8 mouse cellular contexts compared by ENCODE assay signal in the genomic region with DNA sequence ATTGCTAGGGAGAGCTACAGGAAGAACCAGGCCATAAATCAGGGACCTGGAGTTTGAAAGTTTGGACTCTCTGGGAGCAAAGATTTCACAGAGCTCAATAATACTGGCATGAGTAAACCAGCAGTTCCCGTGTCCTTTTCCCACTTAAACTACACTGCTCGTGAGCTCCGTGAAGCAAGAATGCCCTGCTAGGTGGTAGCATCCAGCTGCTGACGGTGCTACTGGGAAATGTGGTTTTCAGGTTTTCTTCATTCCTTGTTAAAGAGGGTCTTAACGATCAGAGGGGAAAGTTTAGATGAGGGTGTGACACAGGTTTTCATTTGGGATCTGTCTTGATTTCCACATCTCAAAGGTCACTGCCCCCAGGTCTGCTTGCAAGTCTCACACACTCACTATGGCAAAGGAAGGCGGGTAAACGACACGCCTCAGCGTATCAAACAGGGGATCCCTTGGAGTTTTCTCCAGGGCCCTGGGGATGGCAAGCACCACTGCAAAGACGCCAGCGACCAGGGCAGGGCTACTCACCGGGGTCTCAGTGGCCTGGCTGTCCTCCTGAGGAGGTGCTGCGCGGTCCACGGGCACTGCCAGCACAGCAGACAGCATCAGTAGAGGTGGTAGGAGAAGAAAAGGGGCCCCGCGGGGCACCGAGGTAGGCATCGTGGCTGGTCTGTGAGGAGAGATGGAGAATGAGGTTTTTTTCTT. TPM values are rescaled to one million over a fixed set of nuclear protein-coding genes. Genes with fewer than 3 reads are reported as not detected.
DNase-seq lines count a peak whose midpoint lies in the region; ATAC-seq and TF ChIP-seq lines count a peak whose summit lies in the region.

No protein-coding gene starts in this region.

- peak in 1 of 2 experiments; percentile 48 for DNase-seq in cerebellum, adult 2 months
- no peak for DNase-seq in cerebellum, adult 9-11 months
- DNase-seq in thymus, postnatal 14 days = peak; percentile 31
- DNase-seq in thymus, adult 18-20 months = no peak
- peak; percentile 67 for DNase-seq in liver
- DNase-seq in embryo, embryonic 11 days = no peak
- no peak for DNase-seq in retina, embryonic 14.5 days (ENCODE audit: low spot score)

- 0 out of 2 replicates have a peak, but pooled peaks have one; percentile 4 for ATAC-seq in stomach, embryonic 16.5 days (ENCODE audit: insufficient read depth, low FRiP score)

- no peaks in the 10 kb centered on the region for H3K9me3 ChIP-seq in stomach, embryonic 16.5 days (replicated peaks; ENCODE audit: control insufficient read depth, low read length)

- TF ChIP-seq CTCF in cerebellum, adult 2 months (IDR thresholded peaks at IDR 0.05; ENCODE audit: borderline replicate concordance, insufficient read depth, low read depth, low read length) = no peak

- H3K9ac ChIP-seq in stomach, embryonic 16.5 days (ENCODE audit: low read length) = peak overlapping the region; percentile 87

- no peak for TF ChIP-seq POLR2A in cerebellum, adult 2 months (IDR thresholded peaks at IDR 0.05; ENCODE audit: borderline replicate concordance, insufficient read depth, low read length)

- H3K27ac ChIP-seq in cerebellum, adult 2 months (ENCODE audit: insufficient read depth, low read length) = no peak overlapping the region
- H3K27ac ChIP-seq in stomach, embryonic 16.5 days (ENCODE audit: low read length) = peak overlapping the region; percentile 96

- peak overlapping the region; percentile 98 for H3K4me3 ChIP-seq in cerebellum, adult 2 months (replicated peaks; ENCODE audit: insufficient read depth, low read depth, low read length)
- peak overlapping the region; percentile 86 for H3K4me3 ChIP-seq in stomach, embryonic 16.5 days (replicated peaks; ENCODE audit: low read length)

- no peaks in the 10 kb centered on the region for H3K27me3 ChIP-seq in cerebellum, adult 2 months (ENCODE audit: control insufficient read depth, insufficient read depth, low read length)
- no peaks in the 10 kb centered on the region for H3K27me3 ChIP-seq in stomach, embryonic 16.5 days (ENCODE audit: control insufficient read depth, insufficient read depth, low read length)

- peaks cover 18% of the 10 kb centered on the region for H3K4me1 ChIP-seq in cerebellum, adult 2 months (ENCODE audit: control insufficient read depth, insufficient read depth, low read length)
- H3K4me1 ChIP-seq in stomach, embryonic 16.5 days (ENCODE audit: control insufficient read depth, insufficient read depth, low read length) = peaks cover 23% of the 10 kb centered on the region

- 22% methylated on average over 19 of the region's 19 CpGs for WGBS in cerebellum, adult 2 months
- WGBS in stomach, embryonic 16.5 days = 22% methylated on average over 19 of the region's 19 CpGs

- peak overlapping the region; percentile 98 for H3K4me2 ChIP-seq in stomach, embryonic 16.5 days (ENCODE audit: low read depth, low read length)

- H3K36me3 ChIP-seq in stomach, embryonic 16.5 days (ENCODE audit: control insufficient read depth, insufficient read depth, low read length) = no peaks in the 10 kb centered on the region

RNA-seq across cellular contexts. Expression of a gene that starts 0.9 kb away (rescaled TPM):
- 136 and 150 TPM in 2 replicates for polyA plus RNA-seq in cerebellum, adult 2 months (2012; rRNA removed)
- polyA plus RNA-seq in stomach, embryonic 16.5 days (2015; fragmentation: Nextera tagmentation; extraction: Ambion mirVana) = 229 and 262 TPM in 2 replicates

RNA-seq across cellular contexts. Expression of a gene that starts 16.7 kb away (rescaled TPM):
- 26.7 and 28.5 TPM in 2 replicates for polyA plus RNA-seq in cerebellum, adult 2 months (2012; rRNA removed)
- 25.5 and 31.2 TPM in 2 replicates for polyA plus RNA-seq in stomach, embryonic 16.5 days (2015; fragmentation: Nextera tagmentation; extraction: Ambion mirVana)

RNA-seq across cellular contexts. Expression of a gene that starts 16.8 kb away (rescaled TPM):
- polyA plus RNA-seq in cerebellum, adult 2 months (2012; rRNA removed) = 1.2 and 1.3 TPM in 2 replicates
- 2.7 and 3.9 TPM in 2 replicates for polyA plus RNA-seq in stomach, embryonic 16.5 days (2015; fragmentation: Nextera tagmentation; extraction: Ambion mirVana)

RNA-seq across cellular contexts. Expression of a gene that starts 20.7 kb away (rescaled TPM):
- polyA plus RNA-seq in cerebellum, adult 2 months (2012; rRNA removed) = 4.7 and 5.6 TPM in 2 replicates
- 2.0 and 2.2 TPM in 2 replicates for polyA plus RNA-seq in stomach, embryonic 16.5 days (2015; fragmentation: Nextera tagmentation; extraction: Ambion mirVana)

RNA-seq across cellular contexts. Expression of a gene that starts 22.7 kb away (rescaled TPM):
- 0.33 TPM in 1 of 2 replicates, not detected in the other for polyA plus RNA-seq in cerebellum, adult 2 months (2012; rRNA removed)
- not detected in 2 replicates for polyA plus RNA-seq in stomach, embryonic 16.5 days (2015; fragmentation: Nextera tagmentation; extraction: Ambion mirVana)

Comparison
In these comparisons a context has a peak if more than half of its experiments do, and no peak if none do; other contexts are left out.
1. DNase-seq: peak in thymus, postnatal 14 days (single experiment) and liver (single experiment); none in cerebellum, adult 9-11 months (single experiment), thymus, adult 18-20 months (0 of 2), embryo, embryonic 11 days (single experiment) and retina, embryonic 14.5 days (single experiment).